8 mouse cellular contexts compared by ENCODE assay signal in genomic region chr8:117334748-117335393, GRCm38 (mm10).
DNase-seq lines count a peak whose midpoint lies in the region; ATAC-seq and TF ChIP-seq lines count a peak whose summit lies in the region.

No protein-coding gene starts in this region.

- no peak overlapping the region for H3K4me3 ChIP-seq in lung, embryonic 14.5 days (ENCODE audit: low read depth, low read length)
- no peak overlapping the region for H3K4me3 ChIP-seq in lung, adult 2 months (replicated peaks; ENCODE audit: extremely low read depth, low read depth, low read length)
- no peak overlapping the region for H3K4me3 ChIP-seq in forebrain, embryonic 13.5 days
- no peak overlapping the region for H3K4me3 ChIP-seq in kidney, embryonic 16.5 days (ENCODE audit: low read length)
- no peak overlapping the region for H3K4me3 ChIP-seq in midbrain, embryonic 15.5 days

- peak; percentile 29; the same call in 1 of the 2 replicates for ATAC-seq in lung, embryonic 14.5 days (ENCODE audit: insufficient read depth)
- ATAC-seq in forebrain, embryonic 13.5 days, result peak; percentile 27; the same call in 1 of the 2 replicates
- ATAC-seq in kidney, embryonic 16.5 days (ENCODE audit: low FRiP score, low TSS enrichment), result peak; percentile 66
- peak; percentile 30; the same call in 1 of the 2 replicates for ATAC-seq in midbrain, embryonic 15.5 days (replicated peaks)

- DNase-seq in lung, embryonic 14.5 days, result peak; percentile 55
- DNase-seq in lung, adult 2 months, result no peak
- no peak for DNase-seq in layer of hippocampus, postnatal 25 days (ENCODE audit: extremely low spot score in 1 of 2, low spot score in 1 of 2)
- DNase-seq in cerebellum, adult 9-10 months, result no peak
- no peak for DNase-seq in spleen, postnatal 10 days (ENCODE audit: low spot score in 2 of 2)

- peak overlapping the region; percentile 13; the same call in 1 of the 2 replicates for H3K9ac ChIP-seq in lung, embryonic 14.5 days
- peak overlapping the region; percentile 26 for H3K9ac ChIP-seq in forebrain, embryonic 13.5 days
- no peak overlapping the region for H3K9ac ChIP-seq in kidney, embryonic 16.5 days (replicated peaks; ENCODE audit: low read length)
- no peak overlapping the region; the same call in 1 of the 2 replicates for H3K9ac ChIP-seq in midbrain, embryonic 15.5 days

- no peaks in the 10 kb centered on the region for H3K36me3 ChIP-seq in lung, embryonic 14.5 days (ENCODE audit: insufficient read depth)
- no peaks in the 10 kb centered on the region for H3K36me3 ChIP-seq in forebrain, embryonic 13.5 days (ENCODE audit: poor library complexity, severe bottlenecking)
- no peaks in the 10 kb centered on the region for H3K36me3 ChIP-seq in kidney, embryonic 16.5 days (ENCODE audit: insufficient read depth, low read length)
- no peaks in the 10 kb centered on the region for H3K36me3 ChIP-seq in midbrain, embryonic 15.5 days (replicated peaks)

- no peak for TF ChIP-seq CTCF in lung, embryonic 14.5 days (IDR thresholded peaks at IDR 0.05; ENCODE audit: low read depth)
- no peak for TF ChIP-seq CTCF in lung, adult 2 months (IDR thresholded peaks at IDR 0.05; ENCODE audit: insufficient read depth, low read length)

- H3K4me2 ChIP-seq in lung, embryonic 14.5 days, result 0 out of 2 replicates have a peak overlapping the region, but pooled peaks have one; percentile 15
- H3K4me2 ChIP-seq in forebrain, embryonic 13.5 days, result no peak overlapping the region
- peak overlapping the region; percentile 24; the same call in 1 of the 2 replicates for H3K4me2 ChIP-seq in kidney, embryonic 16.5 days (replicated peaks; ENCODE audit: low read depth, low read length)
- no peak overlapping the region for H3K4me2 ChIP-seq in midbrain, embryonic 15.5 days

- no peak for TF ChIP-seq POLR2A in lung, adult 2 months (IDR thresholded peaks at IDR 0.05; ENCODE audit: borderline replicate concordance, extremely low read depth, low read depth, low read length)

- no peaks in the 10 kb centered on the region for H3K9me3 ChIP-seq in lung, embryonic 14.5 days (ENCODE audit: low read depth, low read length)
- H3K9me3 ChIP-seq in forebrain, embryonic 13.5 days (replicated peaks), result no peaks in the 10 kb centered on the region
- no peaks in the 10 kb centered on the region for H3K9me3 ChIP-seq in kidney, embryonic 16.5 days (ENCODE audit: low read length)
- no peaks in the 10 kb centered on the region for H3K9me3 ChIP-seq in midbrain, embryonic 15.5 days

- 31% methylated on average over 14 of the region's 14 CpGs for WGBS in lung, embryonic 14.5 days
- 35% methylated on average over 14 of the region's 14 CpGs for WGBS in lung, adult 2 months
- WGBS in forebrain, embryonic 13.5 days, result 58% methylated on average over 14 of the region's 14 CpGs
- 26% methylated on average over 14 of the region's 14 CpGs for WGBS in kidney, embryonic 16.5 days
- 48% methylated on average over 14 of the region's 14 CpGs for WGBS in midbrain, embryonic 15.5 days

- H3K4me1 ChIP-seq in lung, embryonic 14.5 days (ENCODE audit: insufficient read depth), result peaks cover 38% of the 10 kb centered on the region
- H3K4me1 ChIP-seq in lung, adult 2 months (ENCODE audit: control insufficient read depth, insufficient read depth, low read length), result peaks cover 32% of the 10 kb centered on the region
- H3K4me1 ChIP-seq in forebrain, embryonic 13.5 days, result peaks cover 60% of the 10 kb centered on the region
- peaks cover 70% of the 10 kb centered on the region for H3K4me1 ChIP-seq in kidney, embryonic 16.5 days (ENCODE audit: insufficient read depth, low read length)
- peaks cover 54% of the 10 kb centered on the region for H3K4me1 ChIP-seq in midbrain, embryonic 15.5 days

- H3K27me3 ChIP-seq in lung, embryonic 14.5 days (ENCODE audit: insufficient read depth, low read length), result no peaks in the 10 kb centered on the region
- H3K27me3 ChIP-seq in forebrain, embryonic 13.5 days, result no peaks in the 10 kb centered on the region
- no peaks in the 10 kb centered on the region for H3K27me3 ChIP-seq in kidney, embryonic 16.5 days (ENCODE audit: insufficient read depth, low read length)
- H3K27me3 ChIP-seq in midbrain, embryonic 15.5 days (replicated peaks), result no peaks in the 10 kb centered on the region

- peak overlapping the region; percentile 38; the same call in 1 of the 2 replicates for H3K27ac ChIP-seq in lung, embryonic 14.5 days (ENCODE audit: low read depth)
- H3K27ac ChIP-seq in forebrain, embryonic 13.5 days, result peak overlapping the region; percentile 59
- H3K27ac ChIP-seq in kidney, embryonic 16.5 days (ENCODE audit: low read length), result peak overlapping the region; percentile 94
- peak overlapping the region; percentile 46; the same call in 1 of the 2 replicates for H3K27ac ChIP-seq in midbrain, embryonic 15.5 days

Comparison
In these comparisons a context has a peak if more than half of its experiments do, and no peak if none do; other contexts are left out.
1. H3K27ac ChIP-seq: peak in every context shown above with its lines; median percentile 94 in kidney, embryonic 16.5 days; 59 in forebrain, embryonic 13.5 days; 46 in midbrain, embryonic 15.5 days; 38 in lung, embryonic 14.5 days.
2. H3K4me2 ChIP-seq: peak in lung, embryonic 14.5 days (single experiment) and kidney, embryonic 16.5 days (single experiment); none in forebrain, embryonic 13.5 days (single experiment) and midbrain, embryonic 15.5 days (single experiment).
3. H3K9ac ChIP-seq: peak in lung, embryonic 14.5 days (single experiment) and forebrain, embryonic 13.5 days (single experiment); none in kidney, embryonic 16.5 days (single experiment) and midbrain, embryonic 15.5 days (single experiment).
4. Peak in every context shown above with its lines, with median percentiles within 50 percentile points of each other: ATAC-seq.